Mouse (Mus musculus) midbrain, postnatal 0 days (tissue): Measurements from ENCODE around the gene Il17re. TPM values are rescaled to one million over a fixed set of nuclear protein-coding genes. Genes with fewer than 3 reads are reported as not detected.

Experiments
- ATAC-seq: fragments of 200-750 bp; cut with Nextera tagmentation; 2 replicates; pipeline ENCODE4 v1.8.0; 2017; ENCODE audit warnings: moderate number of reproducible peaks, mild to moderate bottlenecking, moderate TSS enrichment, moderate library complexity; ENCODE audit not compliant: low FRiP score
- DNase-seq: peaks from one replicate; pipeline ENCODE4 v3.0.0-alpha.2; 2015; ENCODE audit warnings: low spot score
- H3K27ac ChIP-seq: fragments of 300-500 bp; sonication (generic); 2 replicates; pipeline ENCODE4 v1.5.1; 2014; ENCODE audit warnings: low read depth, mild to moderate bottlenecking, low read length, mixed read lengths
- H3K27me3 ChIP-seq: fragments of 300-500 bp; sonication (generic); 2 replicates; pipeline ENCODE4 v1.6.1; 2014; ENCODE audit warnings: low read length, control low read depth, mixed read lengths; ENCODE audit not compliant: insufficient read depth
- H3K36me3 ChIP-seq: fragments of 300-500 bp; sonication (generic); 2 replicates; pipeline ENCODE4 v1.6.1; 2014; ENCODE audit warnings: low read length, control low read depth, mixed read lengths; ENCODE audit not compliant: insufficient read depth
- H3K4me1 ChIP-seq: fragments of 300-500 bp; sonication (generic); 2 replicates; pipeline ENCODE4 v1.6.1; 2014; ENCODE audit warnings: mild to moderate bottlenecking, control low read depth, antibody characterized with exemption, low read length, mixed read lengths; ENCODE audit not compliant: insufficient read depth
- H3K4me2 ChIP-seq: fragments of 300-500 bp; sonication (generic); 2 replicates; pipeline ENCODE4 v1.6.1; 2014; ENCODE audit warnings: low read depth, mild to moderate bottlenecking, low read length, mixed read lengths; ENCODE audit not compliant: poor library complexity, severe bottlenecking
- H3K4me3 ChIP-seq: fragments of 300-500 bp; sonication (generic); 2 replicates; pipeline ENCODE4 v1.5.1; 2014; ENCODE audit warnings: low read depth, mild to moderate bottlenecking, low read length, moderate library complexity
- H3K9ac ChIP-seq: fragments of 300-500 bp; sonication (generic); replicated peaks from 2 replicates; pipeline ENCODE4 v1.6.1; 2014; ENCODE audit warnings: mild to moderate bottlenecking, low read length, moderate library complexity, mixed read lengths; ENCODE audit not compliant: poor library complexity, severe bottlenecking
- H3K9me3 ChIP-seq: fragments of 300-500 bp; sonication (generic); 2 replicates; pipeline ENCODE4 v1.6.1; 2016; ENCODE audit warnings: low read length, control low read depth
- CTCF ChIP-seq: IDR thresholded peaks from 2 replicates; pipeline ENCODE4 v1.5.1; 2016; ENCODE audit warnings: antibody characterized with exemption, mild to moderate bottlenecking
- WGBS: fragments of 180-500 bp; shearing (Covaris S2); extraction: QIAGEN DNeasy Blood & Tissue Kit; methylation state at CpG from one replicate; pipeline ENCODE4 v1.1.7; 2014; 5-methylcytosine and 5-hydroxymethylcytosine counted together
- polyA plus RNA-seq: library from polyadenylated mRNA; unstranded; fragments of >200 nt; fragmentation: Nextera tagmentation; extraction: Ambion mirVana; gene quantifications from 2 replicates; pipeline ENCODE4 v1.2.1, GENCODE M21; 2015
- total RNA-seq: library from RNA; depleted of rRNA; stranded (reverse); fragments of >200 nt; gene quantifications from 2 replicates; pipeline ENCODE4 v1.2.3, GENCODE M21; 2014

Il17re gene
- total and polyA plus RNA-seq, 2 experiments from 2014 or later: 0.48 to 0.49 TPM

DNA sequence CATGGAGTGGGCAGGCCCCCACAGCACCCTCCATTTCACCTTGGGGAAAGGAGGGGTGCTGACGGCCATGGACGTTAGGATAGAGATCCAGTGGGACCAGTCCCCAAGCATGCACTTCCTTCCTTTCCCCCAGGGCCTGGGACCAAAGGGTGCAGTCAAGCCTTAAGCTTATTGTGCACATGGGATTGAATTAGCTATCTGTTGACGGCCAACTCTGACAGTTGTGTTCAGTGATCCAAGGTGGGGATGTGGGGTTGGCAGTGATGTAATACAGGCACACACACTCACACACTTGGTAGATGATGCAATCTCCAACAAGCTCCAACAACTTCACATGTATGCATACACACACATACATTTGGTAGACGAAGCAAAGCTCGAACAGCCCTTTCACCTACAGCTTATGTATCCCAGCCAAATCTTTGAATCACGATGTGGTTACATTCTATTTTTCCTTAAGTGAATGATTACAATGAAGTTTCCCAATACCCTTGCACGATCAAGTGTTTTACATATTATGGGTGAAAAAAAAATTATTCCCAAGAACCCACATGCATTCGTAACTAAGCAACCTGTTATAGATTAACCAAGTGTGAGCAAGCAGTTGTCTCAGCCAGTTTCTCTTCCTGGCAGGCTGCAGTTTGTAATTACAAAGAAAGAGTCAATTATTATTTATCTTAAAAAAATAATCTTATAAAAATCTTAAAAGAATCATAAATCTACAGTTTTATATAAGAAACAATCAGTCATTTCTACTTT, 13.9 kb upstream of the Il17re start:
- Histone ChIP-seq H3K27me3 (no peaks in the 10 kb centered on the region), H3K9ac (no peak overlapping the region), H3K4me2 (no peak overlapping the region), H3K4me3 (no peak overlapping the region), H3K4me1 (peaks cover 6% of the 10 kb centered on the region; the same call in 1 of the 2 replicates), H3K27ac (no peak overlapping the region), H3K9me3 (no peaks in the 10 kb centered on the region), H3K36me3 (peaks cover 17% of the 10 kb centered on the region)
- DNase-seq: no peak
- no peak for TF ChIP-seq CTCF
- ATAC-seq: no peak
- WGBS: 92% methylated on average over 6 of the region's 8 CpGs

- Histone ChIP-seq H3K4me2 (no peak overlapping the region), H3K4me3 (no peak overlapping the region), H3K4me1 (peaks cover 6% of the 10 kb centered on the region; the same call in 1 of the 2 replicates), H3K36me3 (peaks cover 17% of the 10 kb centered on the region), H3K27me3 (no peaks in the 10 kb centered on the region), H3K9me3 (no peaks in the 10 kb centered on the region), H3K9ac (no peak overlapping the region), H3K27ac (no peak overlapping the region)
- 98% methylated on average over 4 of the region's 4 CpGs for WGBS
- ATAC-seq (no peak), DNase-seq (peak; percentile 64)
- TF ChIP-seq CTCF: no peak
These were observed 10.6 kb upstream of the Il17re start for GRCm38 (mm10) chr6:113447639-113448038.

GRCm38 (mm10) chr6:113451839-113452238, 6.4 kb upstream of the Il17re start:
- WGBS: 86% methylated on average over 2 of the region's 2 CpGs
- DNase-seq (peak; percentile 77), ATAC-seq (no peak)
- H3K4me3 ChIP-seq: no peak overlapping the region
- H3K9ac ChIP-seq: no peak overlapping the region
- no peaks in the 10 kb centered on the region for H3K9me3 ChIP-seq
- no peak overlapping the region for H3K4me2 ChIP-seq
- no peak for TF ChIP-seq CTCF
- peaks cover 17% of the 10 kb centered on the region for H3K36me3 ChIP-seq
- H3K4me1 ChIP-seq: no peaks in the 10 kb centered on the region
- H3K27ac ChIP-seq: no peak overlapping the region
- H3K27me3 ChIP-seq: no peaks in the 10 kb centered on the region

DNA sequence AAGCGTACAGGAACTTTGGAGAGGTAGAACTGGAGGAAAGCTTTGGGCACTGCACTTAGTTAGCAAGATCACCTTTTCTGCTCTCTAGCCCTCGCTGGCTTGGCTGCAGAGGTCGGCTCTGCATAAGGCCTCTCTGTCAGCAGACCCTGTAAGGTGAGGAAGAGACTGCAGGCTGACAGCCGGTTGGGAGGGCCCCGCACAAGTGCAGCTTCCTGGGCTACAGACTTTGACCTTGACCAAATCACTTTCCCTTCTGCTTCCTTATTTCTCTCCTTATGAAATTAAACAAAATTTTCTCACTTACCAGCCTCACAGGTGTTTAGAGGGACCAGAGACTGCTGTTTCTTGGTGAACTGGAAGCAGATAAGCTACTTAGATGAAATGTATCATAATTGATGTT, 3.3 kb upstream of the Il17re start:
- WGBS: 70% methylated on average over 5 of the region's 5 CpGs
- H3K36me3 ChIP-seq: no peaks in the 10 kb centered on the region
- no peak overlapping the region for H3K4me3 ChIP-seq
- DNase-seq: no peak
- no peak overlapping the region for H3K9ac ChIP-seq
- no peaks in the 10 kb centered on the region for H3K9me3 ChIP-seq
- H3K4me2 ChIP-seq: no peak overlapping the region
- no peak for ATAC-seq
- TF ChIP-seq CTCF: no peak
- no peaks in the 10 kb centered on the region for H3K27me3 ChIP-seq
- H3K27ac ChIP-seq: no peak overlapping the region
- H3K4me1 ChIP-seq: no peaks in the 10 kb centered on the region

- no peak for ATAC-seq
- H3K9ac ChIP-seq: no peak overlapping the region
These were observed 351 bp downstream of the Il17re start for GRCm38 (mm10) chr6:113458635-113459034.

DNA sequence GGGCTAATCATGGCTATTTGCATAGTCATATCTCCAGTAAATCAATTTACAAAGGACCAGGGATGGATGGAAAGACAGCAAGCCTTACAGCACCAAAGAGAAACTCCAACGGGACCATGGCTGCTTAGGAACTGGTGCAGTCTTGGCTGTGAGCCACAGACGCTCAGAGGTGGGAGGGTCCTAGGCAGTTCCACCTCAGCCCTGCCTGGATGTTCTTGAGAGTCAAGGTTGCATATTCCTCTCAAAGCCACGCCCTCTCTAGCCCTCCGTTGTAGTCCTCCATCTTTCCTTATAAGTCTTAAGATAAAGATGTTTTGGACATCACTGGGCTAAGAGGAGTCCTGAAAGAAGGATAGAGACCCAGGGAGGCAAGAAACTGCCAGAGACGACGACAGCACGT, 5.8 kb downstream of the Il17re start:
- no peak overlapping the region for H3K4me3 ChIP-seq
- ATAC-seq (no peak), DNase-seq (no peak)
- no peaks in the 10 kb centered on the region for H3K4me1 ChIP-seq
- H3K27ac ChIP-seq: no peak overlapping the region
- TF ChIP-seq CTCF: no peak
- no peak overlapping the region for H3K9ac ChIP-seq
- H3K4me2 ChIP-seq: no peak overlapping the region
- 74% methylated on average over 7 of the region's 7 CpGs for WGBS
- no peaks in the 10 kb centered on the region for H3K27me3 ChIP-seq
- no peaks in the 10 kb centered on the region for H3K9me3 ChIP-seq
- H3K36me3 ChIP-seq: no peaks in the 10 kb centered on the region

More at GRCm38 (mm10) chr6:113458635-113459034, 351 bp downstream of the Il17re start:
- TF ChIP-seq CTCF: no peak
- H3K4me3 ChIP-seq: no peak overlapping the region
- 69% methylated on average over 10 of the region's 10 CpGs for WGBS
- H3K27ac ChIP-seq: no peak overlapping the region
- DNase-seq: no peak
- H3K4me1 ChIP-seq: no peaks in the 10 kb centered on the region
- no peaks in the 10 kb centered on the region for H3K36me3 ChIP-seq
- H3K27me3 ChIP-seq: no peaks in the 10 kb centered on the region
- no peak overlapping the region for H3K4me2 ChIP-seq
- H3K9me3 ChIP-seq: no peaks in the 10 kb centered on the region
